Mouse (Mus musculus): ENCODE results near the gene H1f0. TPM values are rescaled to one million over a fixed set of nuclear protein-coding genes. Genes with fewer than 3 reads are reported as not detected.

Gene H1f0
- 103 and 117 TPM in 2 replicates for polyA plus RNA-seq (2012; rRNA removed)

DNA sequence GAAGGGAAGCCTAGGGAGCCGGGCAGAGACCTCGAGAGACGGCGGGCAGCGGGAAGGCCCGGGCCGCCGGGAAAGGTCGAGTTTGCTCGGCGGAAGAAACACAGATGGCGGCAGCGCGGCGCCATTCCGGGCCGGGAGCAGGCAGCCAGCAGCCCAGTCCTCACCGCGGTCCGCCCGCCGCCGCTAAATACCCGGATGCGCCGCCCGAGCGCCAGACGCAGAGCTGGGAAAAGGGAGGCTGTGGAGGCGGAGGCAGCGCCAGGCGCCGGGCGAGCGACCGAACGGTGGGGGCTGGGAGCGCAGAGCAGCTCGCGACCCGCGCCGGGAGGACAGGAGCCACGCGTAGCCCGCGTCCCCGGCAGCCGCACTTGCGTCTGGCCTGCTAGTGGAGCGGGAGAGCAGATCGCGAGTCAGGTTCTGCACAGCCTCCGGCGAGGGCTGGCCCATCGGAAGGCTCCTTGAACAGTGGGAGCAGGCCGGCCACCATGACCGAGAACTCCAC lies at the start of gene H1f0:
TSS of gene H1f0 (plus strand) at position 214 of the 502 bp plus-strand sequence.
- DNase-seq (ENCODE audit: low spot score), result peak; percentile 98

DNA sequence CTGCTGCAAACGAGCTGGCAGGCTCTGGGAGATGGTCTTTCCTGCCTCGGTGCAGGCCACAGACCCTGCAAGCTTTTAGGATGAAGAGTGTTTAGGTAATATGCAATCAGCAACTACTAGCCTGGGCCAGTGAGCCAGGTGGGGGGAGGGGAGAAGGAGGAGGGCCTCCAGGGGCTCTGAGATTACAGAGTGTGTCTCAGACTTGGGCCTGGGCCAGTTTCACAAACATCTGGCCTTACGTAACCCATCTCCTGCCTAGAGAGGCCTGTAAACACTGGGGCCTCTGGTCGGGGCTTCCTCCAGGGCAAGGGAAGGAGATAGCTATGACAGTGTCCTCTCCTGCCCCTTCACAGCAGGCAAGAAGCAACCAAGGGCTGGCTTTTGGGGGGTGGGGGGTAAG lies 49.4 kb upstream of the H1f0 start:
- DNase-seq (ENCODE audit: low spot score), result no peak

DNA sequence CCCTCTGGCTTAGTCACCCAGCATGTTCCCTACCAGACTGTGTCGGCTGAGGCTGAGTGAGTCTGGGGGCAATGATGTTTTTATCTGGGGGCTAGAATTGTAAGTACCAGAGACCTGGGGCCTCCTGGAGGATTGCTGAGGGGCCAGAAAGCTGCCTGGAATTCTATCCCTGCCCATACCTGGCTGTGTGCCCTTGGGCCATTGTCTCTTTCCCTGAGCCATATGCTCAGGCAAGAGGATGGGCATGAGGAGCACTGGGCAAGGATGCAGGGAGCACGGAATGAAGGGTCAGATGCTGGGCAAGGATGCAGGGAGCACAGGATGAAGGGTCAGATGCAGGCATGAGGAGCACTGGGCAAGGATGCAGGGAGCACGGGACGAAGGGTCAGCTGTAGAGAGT lies 48.2 kb upstream of the H1f0 start:
- no peak for DNase-seq (ENCODE audit: low spot score)

GRCm38 (mm10) chr15:78982658-78983435 lies 45.4 kb upstream of the H1f0 start:
- peak; percentile 78 for DNase-seq (ENCODE audit: low spot score)

DNA sequence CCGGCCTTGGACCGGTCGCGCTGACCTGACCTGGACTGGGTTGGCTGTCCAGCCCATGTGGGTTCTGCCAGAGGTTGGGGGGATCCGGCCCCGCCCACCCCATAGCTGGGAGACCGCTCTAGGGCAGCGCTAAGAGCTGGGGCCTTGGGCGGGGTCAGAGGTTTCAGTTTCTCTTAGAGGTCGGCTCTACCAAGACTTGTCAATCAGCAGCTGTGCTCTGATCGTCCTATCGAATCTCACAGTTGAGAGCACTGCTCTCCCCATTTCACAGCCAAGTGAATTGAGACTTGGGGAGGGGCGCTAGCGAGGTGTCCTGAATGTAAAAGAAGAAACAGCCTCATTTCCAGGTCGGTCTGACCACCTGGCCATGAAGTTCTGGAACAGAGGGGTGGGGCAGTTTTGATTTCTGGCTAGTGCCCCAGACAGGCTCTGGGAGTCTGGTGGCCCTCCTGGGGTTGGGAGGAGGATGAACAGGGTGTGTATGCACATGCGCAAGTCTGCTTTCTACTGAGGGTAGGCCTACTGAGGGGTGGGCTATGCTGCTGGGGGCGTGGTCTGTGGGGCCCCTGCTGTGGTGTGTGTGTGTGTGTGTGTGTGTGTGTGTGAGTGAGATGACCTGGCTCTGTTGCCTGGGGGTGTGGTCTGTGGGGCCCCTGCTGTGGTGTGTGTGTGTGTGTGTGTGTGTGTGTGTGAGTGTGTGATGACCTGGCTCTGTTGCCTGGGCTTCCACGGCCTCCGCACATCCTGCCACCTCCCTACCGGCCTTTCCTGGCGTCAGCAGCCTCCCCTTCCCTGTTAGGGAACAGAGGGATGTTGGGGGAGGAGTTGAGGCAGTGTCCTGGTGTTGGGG lies 44.6 kb upstream of the H1f0 start:
- DNase-seq (ENCODE audit: low spot score), result no peak

GRCm38 (mm10) chr15:78984286-78984778 lies 43.9 kb upstream of the H1f0 start:
- DNase-seq (ENCODE audit: low spot score), result no peak

DNA sequence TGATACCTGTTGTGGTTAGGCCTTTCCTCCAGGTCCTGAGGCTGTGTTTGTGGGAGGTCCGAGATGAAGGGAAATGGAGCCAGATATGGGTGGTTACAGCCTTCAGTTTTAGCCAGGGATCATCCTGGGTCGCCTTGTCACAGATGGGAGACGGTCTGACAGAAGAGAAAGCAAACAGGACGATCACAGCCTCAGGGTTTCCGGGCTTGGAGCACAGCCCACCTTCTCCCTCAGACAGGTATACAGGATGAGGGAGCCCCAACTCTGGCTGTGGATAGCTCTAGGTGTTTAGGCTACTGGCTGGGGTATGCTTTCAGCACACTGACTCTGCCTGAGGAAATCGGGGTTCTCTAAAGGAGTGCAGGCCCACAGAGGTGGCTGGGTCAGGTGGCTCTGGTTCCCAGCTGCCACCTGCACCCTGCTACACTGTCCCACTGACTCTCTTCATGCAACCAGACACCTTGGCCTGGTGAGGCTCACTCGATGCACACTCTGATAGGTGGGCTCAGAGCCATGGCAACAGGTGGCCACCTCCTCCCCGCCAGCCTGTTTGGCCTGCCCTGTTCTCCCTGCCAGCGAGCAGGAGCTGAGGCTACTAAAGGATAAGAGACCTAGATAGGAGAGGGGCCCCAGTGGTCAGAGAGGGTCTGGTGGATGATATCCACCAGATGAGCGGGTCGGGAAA lies 41.6 kb upstream of the H1f0 start:
- DNase-seq (ENCODE audit: low spot score), result no peak

DNA sequence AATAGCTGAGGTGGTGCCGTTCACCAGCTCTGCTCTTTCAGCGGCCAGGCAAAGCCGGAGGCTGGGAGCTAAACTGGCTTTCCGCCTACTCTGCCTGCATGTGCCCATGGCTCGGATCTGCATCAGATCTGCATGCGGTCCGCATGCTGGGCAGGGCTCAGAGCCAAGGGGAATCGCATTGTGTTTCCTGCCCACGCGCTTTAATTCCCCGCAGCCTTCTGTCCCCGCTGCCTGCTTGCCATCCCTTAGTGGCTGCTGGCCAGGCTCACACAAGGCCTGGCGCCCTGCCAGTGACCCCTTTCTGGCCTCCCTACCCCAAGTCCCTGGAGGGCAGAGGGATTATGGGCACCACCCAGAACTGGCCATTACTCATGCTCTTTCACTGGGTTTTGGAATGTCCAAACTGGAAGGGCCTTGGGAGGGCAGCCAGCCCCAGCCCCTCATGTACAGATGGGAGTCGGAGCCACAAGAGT lies 39.7 kb upstream of the H1f0 start:
- no peak for DNase-seq (ENCODE audit: low spot score)

DNA sequence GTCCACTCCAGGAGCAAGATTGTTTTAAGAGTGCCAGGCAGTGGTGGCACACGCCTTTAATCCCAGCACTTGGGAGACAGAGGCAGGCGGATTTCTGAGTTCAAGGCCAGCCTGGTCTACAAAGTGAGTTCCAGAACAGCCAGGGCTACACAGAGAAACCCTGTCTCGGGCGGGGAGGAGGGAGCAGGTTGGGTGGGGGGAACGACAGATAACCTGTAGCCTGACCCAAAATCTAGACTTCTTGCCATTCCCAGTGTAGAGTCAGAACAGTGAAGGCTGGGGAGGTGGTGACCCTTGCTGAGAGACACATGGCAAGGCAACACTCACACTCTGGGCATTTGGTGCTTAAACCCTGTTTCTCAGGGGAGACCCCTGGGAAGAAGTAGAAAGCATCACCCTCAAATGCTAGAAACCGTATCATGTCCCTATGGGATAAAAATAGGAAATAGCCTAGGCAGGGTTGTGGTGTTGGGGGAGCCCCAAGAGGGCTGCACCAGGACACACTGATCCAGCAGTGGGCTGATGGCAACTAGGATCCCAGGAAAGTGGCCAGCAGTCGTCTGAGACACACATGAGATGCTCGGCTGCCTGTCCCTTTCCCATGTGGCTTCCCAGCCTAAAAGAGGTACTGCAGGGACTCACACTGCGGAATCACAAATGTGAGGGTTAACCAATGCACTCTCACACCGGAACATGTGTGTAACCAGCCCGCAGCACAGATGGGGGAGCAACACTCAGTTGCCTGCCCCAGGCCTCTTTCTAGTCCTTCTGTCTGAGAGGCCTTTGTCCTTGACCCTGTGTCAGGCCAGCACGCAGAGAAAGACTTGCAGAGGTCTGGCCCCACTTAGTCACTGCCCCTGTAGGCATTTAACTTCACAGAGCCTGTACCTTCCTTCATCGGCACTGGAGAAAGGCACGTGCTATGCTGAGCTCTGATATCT lies 38.8 kb upstream of the H1f0 start:
- no peak for DNase-seq (ENCODE audit: low spot score)

GRCm38 (mm10) chr15:78990093-78990463 lies 38.2 kb upstream of the H1f0 start:
- no peak for DNase-seq (ENCODE audit: low spot score)

DNA sequence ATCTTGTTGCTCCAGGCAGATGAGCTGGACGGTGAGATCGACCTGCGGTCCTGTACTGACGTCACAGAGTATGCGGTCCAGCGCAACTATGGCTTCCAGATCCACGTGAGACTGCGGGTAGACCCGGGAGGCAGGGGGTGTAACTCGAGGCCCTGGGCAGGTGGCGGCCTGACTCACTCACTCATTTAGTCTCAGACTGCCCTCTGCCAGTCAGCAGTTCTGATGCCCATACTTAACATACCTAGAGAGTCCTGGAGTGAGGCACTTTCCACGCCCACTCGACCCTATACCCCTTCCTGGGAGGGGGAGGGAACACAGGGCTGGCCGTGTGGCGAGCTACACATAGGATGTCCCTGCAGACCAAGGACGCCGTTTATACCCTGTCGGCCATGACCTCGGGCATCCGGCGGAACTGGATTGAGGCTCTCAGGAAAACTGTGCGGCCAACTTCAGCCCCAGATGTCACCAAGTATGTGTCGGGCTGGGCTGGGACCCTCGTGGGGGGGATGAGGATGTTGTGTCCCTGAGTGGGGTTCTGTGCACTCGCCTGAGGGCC lies 37.2 kb upstream of the H1f0 start:
- DNase-seq (ENCODE audit: low spot score), result no peak

DNA sequence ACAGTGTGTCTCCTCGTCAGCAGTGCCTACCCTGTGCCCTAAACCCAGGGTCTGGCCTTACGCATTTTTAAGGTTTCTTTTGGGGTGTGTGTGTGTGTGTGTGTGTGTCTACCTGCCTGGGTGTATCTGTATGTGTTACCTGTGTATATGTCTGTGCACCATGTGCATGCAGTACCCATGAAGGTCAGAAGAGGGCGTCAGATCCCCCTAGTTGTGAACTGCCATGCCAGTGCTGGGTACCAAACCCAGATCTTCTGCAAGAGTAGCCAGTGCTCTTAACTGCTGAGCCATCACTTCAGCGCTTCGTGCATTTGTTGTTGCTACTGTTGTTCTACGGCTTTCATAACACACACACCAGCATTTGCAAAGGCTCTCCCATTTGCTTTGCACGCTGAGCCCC lies 36.0 kb upstream of the H1f0 start:
- DNase-seq (ENCODE audit: low spot score), result no peak

DNA sequence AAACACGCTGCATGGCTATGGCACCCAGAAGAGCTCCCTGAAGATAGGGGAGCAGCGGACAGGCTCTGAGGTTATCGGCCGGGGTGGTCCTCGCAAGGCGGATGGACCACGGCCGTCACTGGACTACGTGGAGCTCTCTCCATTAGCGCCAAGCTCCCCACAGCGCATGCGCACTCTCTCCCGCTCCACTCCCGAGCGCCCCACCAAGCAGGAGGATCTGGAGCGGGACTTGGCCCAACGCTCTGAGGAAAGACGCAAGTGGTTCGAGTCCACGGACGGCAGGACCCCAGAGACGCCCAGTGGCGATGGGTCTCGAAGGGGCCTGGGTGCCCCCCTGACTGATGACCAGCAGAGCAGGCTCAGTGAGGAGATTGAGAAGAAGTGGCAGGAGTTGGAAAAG lies 35.3 kb upstream of the H1f0 start:
- no peak for DNase-seq (ENCODE audit: low spot score)

GRCm38 (mm10) chr15:78995916-78996315 lies 32.3 kb upstream of the H1f0 start:
- DNase-seq (ENCODE audit: low spot score), result no peak

DNA sequence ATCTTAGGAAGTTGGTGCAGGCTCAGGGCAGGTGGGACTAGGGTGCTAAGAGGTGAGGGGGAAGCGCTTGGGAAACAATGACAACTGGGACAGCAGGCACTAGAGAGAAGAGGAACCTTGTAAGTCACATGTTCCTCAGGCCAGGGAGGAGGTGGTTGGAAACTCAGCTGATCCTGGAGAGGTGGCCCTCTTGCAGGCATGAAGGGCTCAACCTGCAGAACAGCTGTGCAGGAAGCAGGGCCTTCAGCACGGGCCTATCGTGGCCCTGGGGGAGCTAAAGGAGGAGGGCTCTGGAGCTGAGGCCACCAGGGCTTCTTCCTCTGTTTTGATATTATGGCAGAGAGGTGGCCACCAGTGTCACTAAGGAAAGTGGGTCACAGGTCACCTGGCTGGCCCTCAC lies 31.6 kb upstream of the H1f0 start:
- no peak for DNase-seq (ENCODE audit: low spot score)

- no peak for DNase-seq (ENCODE audit: low spot score)
These were observed 29.9 kb upstream of the H1f0 start for GRCm38 (mm10) chr15:78998348-78998747.

- no peak for DNase-seq (ENCODE audit: low spot score)
These were observed 28.7 kb upstream of the H1f0 start for GRCm38 (mm10) chr15:78999586-78999985.

GRCm38 (mm10) chr15:79000357-79000791 lies 27.9 kb upstream of the H1f0 start:
- no peak for DNase-seq (ENCODE audit: low spot score)

GRCm38 (mm10) chr15:79001559-79001958 lies 26.7 kb upstream of the H1f0 start:
- no peak for DNase-seq (ENCODE audit: low spot score)

DNA sequence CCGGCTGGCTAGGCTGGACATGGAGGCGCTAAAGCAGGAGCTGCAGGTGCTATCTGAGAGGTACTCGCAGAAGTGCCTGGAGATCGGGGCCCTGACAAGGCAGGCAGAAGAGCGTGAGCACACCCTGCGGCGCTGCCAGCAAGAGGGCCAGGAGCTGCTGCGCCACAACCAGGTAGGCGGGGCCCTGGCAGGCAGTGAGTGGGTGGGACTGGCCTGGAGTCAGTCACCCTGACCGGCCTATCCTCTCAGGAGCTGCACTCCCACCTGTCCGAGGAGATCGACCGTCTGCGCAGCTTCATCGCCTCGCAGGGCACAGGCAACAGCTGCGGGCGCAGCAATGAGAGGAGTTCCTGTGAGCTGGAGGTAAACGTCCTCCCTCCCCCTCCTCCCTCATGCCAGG lies 26.2 kb upstream of the H1f0 start:
- no peak for DNase-seq (ENCODE audit: low spot score)

Data from urinary bladder, adult 2 months (tissue).